Mouse (Mus musculus): ENCODE data around the gene Prkce. TPM values are rescaled to one million over a fixed set of nuclear protein-coding genes. Genes with fewer than 3 reads are reported as not detected.
A peak's percentile ranks its signal among the peaks of the same experiment; 100 is the strongest.

The Prkce gene
- polyA plus RNA-seq, 1 experiment from 2014 or later = 0.77 TPM

- 32% methylated on average over 15 of the region's 15 CpGs for WGBS (ENCODE audit: insufficient replicate concordance)
These were observed 277.2 kb downstream of the Prkce start for GRCm38 (mm10) chr17:86444578-86445419.

GRCm38 (mm10) chr17:86445420-86445720 is 277.8 kb downstream of the Prkce start:
- no peak overlapping the region for H3K9ac ChIP-seq (ENCODE audit: low read depth, low read length)
- H3K9me3 ChIP-seq (replicated peaks; ENCODE audit: control insufficient read depth, low read length) = no peaks in the 10 kb centered on the region
- peaks cover 6% of the 10 kb centered on the region for H3K4me1 ChIP-seq (ENCODE audit: control insufficient read depth, low read depth, low read length)
- no peak overlapping the region for H3K4me3 ChIP-seq (ENCODE audit: low read depth, low read length)
- H3K4me2 ChIP-seq (ENCODE audit: low read depth, low read length) = no peak overlapping the region
- WGBS (ENCODE audit: insufficient replicate concordance) = 72% methylated on average over 3 of the region's 3 CpGs
- no peak overlapping the region for H3K27ac ChIP-seq (ENCODE audit: low read length)
- no peaks in the 10 kb centered on the region for H3K27me3 ChIP-seq (ENCODE audit: control insufficient read depth, insufficient read depth, low read depth, low read length)
- ATAC-seq (ENCODE audit: low read depth) = no peak
- no peaks in the 10 kb centered on the region for H3K36me3 ChIP-seq (ENCODE audit: control insufficient read depth, insufficient read depth)

More at GRCm38 (mm10) chr17:86444578-86445419, 277.2 kb downstream of the Prkce start:
- ATAC-seq (ENCODE audit: low read depth) = peak; percentile 92
- peaks cover 6% of the 10 kb centered on the region for H3K4me1 ChIP-seq (ENCODE audit: control insufficient read depth, low read depth, low read length)
- H3K4me2 ChIP-seq (ENCODE audit: low read depth, low read length) = peak overlapping the region; percentile 4
- H3K27ac ChIP-seq (ENCODE audit: low read length) = peak overlapping the region; percentile 56
- no peak overlapping the region for H3K9ac ChIP-seq (ENCODE audit: low read depth, low read length)
- no peaks in the 10 kb centered on the region for H3K9me3 ChIP-seq (replicated peaks; ENCODE audit: control insufficient read depth, low read length)
- H3K27me3 ChIP-seq (ENCODE audit: control insufficient read depth, insufficient read depth, low read depth, low read length) = no peaks in the 10 kb centered on the region
- H3K36me3 ChIP-seq (ENCODE audit: control insufficient read depth, insufficient read depth) = no peaks in the 10 kb centered on the region
- no peak overlapping the region for H3K4me3 ChIP-seq (ENCODE audit: low read depth, low read length)

GRCm38 (mm10) chr17:86445900-86446299 is 278.3 kb downstream of the Prkce start:
- no peak for ATAC-seq (ENCODE audit: low read depth)
- Histone ChIP-seq H3K36me3 (ENCODE audit: control insufficient read depth, insufficient read depth) (no peaks in the 10 kb centered on the region), H3K27me3 (ENCODE audit: control insufficient read depth, insufficient read depth, low read depth, low read length) (no peaks in the 10 kb centered on the region), H3K9me3 (replicated peaks; ENCODE audit: control insufficient read depth, low read length) (no peaks in the 10 kb centered on the region), H3K4me3 (ENCODE audit: low read depth, low read length) (no peak overlapping the region), H3K9ac (ENCODE audit: low read depth, low read length) (no peak overlapping the region), H3K4me2 (ENCODE audit: low read depth, low read length) (no peak overlapping the region), H3K4me1 (ENCODE audit: control insufficient read depth, low read depth, low read length) (peaks cover 6% of the 10 kb centered on the region), H3K27ac (ENCODE audit: low read length) (no peak overlapping the region)
- 68% methylated on average over 5 of the region's 5 CpGs for WGBS (ENCODE audit: insufficient replicate concordance)

GRCm38 (mm10) chr17:86447101-86447598 is 279.6 kb downstream of the Prkce start:
- Histone ChIP-seq H3K4me2 (ENCODE audit: low read depth, low read length) (no peak overlapping the region), H3K4me3 (ENCODE audit: low read depth, low read length) (no peak overlapping the region), H3K9ac (ENCODE audit: low read depth, low read length) (no peak overlapping the region), H3K4me1 (ENCODE audit: control insufficient read depth, low read depth, low read length) (peaks cover 6% of the 10 kb centered on the region), H3K9me3 (replicated peaks; ENCODE audit: control insufficient read depth, low read length) (no peaks in the 10 kb centered on the region), H3K27me3 (ENCODE audit: control insufficient read depth, insufficient read depth, low read depth, low read length) (no peaks in the 10 kb centered on the region), H3K27ac (ENCODE audit: low read length) (no peak overlapping the region), H3K36me3 (ENCODE audit: control insufficient read depth, insufficient read depth) (no peaks in the 10 kb centered on the region)
- no peak for ATAC-seq (ENCODE audit: low read depth)
- WGBS (ENCODE audit: insufficient replicate concordance) = 42% methylated on average over 4 of the region's 4 CpGs

GRCm38 (mm10) chr17:86452934-86453333 is 285.3 kb downstream of the Prkce start:
- no peak overlapping the region for H3K27ac ChIP-seq (ENCODE audit: low read length)
- no peaks in the 10 kb centered on the region for H3K36me3 ChIP-seq (ENCODE audit: control insufficient read depth, insufficient read depth)
- no peak overlapping the region for H3K4me2 ChIP-seq (ENCODE audit: low read depth, low read length)
- no peaks in the 10 kb centered on the region for H3K4me1 ChIP-seq (ENCODE audit: control insufficient read depth, low read depth, low read length)
- no peaks in the 10 kb centered on the region for H3K9me3 ChIP-seq (replicated peaks; ENCODE audit: control insufficient read depth, low read length)
- 67% methylated on average over 4 of the region's 4 CpGs for WGBS (ENCODE audit: insufficient replicate concordance)
- no peaks in the 10 kb centered on the region for H3K27me3 ChIP-seq (ENCODE audit: control insufficient read depth, insufficient read depth, low read depth, low read length)
- no peak overlapping the region for H3K9ac ChIP-seq (ENCODE audit: low read depth, low read length)
- no peak overlapping the region for H3K4me3 ChIP-seq (ENCODE audit: low read depth, low read length)
- no peak for ATAC-seq (ENCODE audit: low read depth)

GRCm38 (mm10) chr17:86453673-86454350 is 286.2 kb downstream of the Prkce start:
- Histone ChIP-seq H3K27ac (ENCODE audit: low read length) (no peak overlapping the region), H3K27me3 (ENCODE audit: control insufficient read depth, insufficient read depth, low read depth, low read length) (no peaks in the 10 kb centered on the region), H3K9me3 (replicated peaks; ENCODE audit: control insufficient read depth, low read length) (no peaks in the 10 kb centered on the region), H3K9ac (ENCODE audit: low read depth, low read length) (no peak overlapping the region), H3K4me2 (ENCODE audit: low read depth, low read length) (no peak overlapping the region), H3K4me3 (ENCODE audit: low read depth, low read length) (no peak overlapping the region), H3K36me3 (ENCODE audit: control insufficient read depth, insufficient read depth) (no peaks in the 10 kb centered on the region), H3K4me1 (ENCODE audit: control insufficient read depth, low read depth, low read length) (no peaks in the 10 kb centered on the region)
- no peak for ATAC-seq (ENCODE audit: low read depth)
- 68% methylated on average over 14 of the region's 14 CpGs for WGBS (ENCODE audit: insufficient replicate concordance)

- no peak overlapping the region for H3K4me2 ChIP-seq (ENCODE audit: low read depth, low read length)
- no peaks in the 10 kb centered on the region for H3K36me3 ChIP-seq (ENCODE audit: control insufficient read depth, insufficient read depth)
- H3K4me1 ChIP-seq (ENCODE audit: control insufficient read depth, low read depth, low read length) = no peaks in the 10 kb centered on the region
- H3K4me3 ChIP-seq (ENCODE audit: low read depth, low read length) = no peak overlapping the region
- no peak for ATAC-seq (ENCODE audit: low read depth)
- 61% methylated on average over 3 of the region's 3 CpGs for WGBS (ENCODE audit: insufficient replicate concordance)
- no peak overlapping the region for H3K27ac ChIP-seq (ENCODE audit: low read length)
- no peaks in the 10 kb centered on the region for H3K9me3 ChIP-seq (replicated peaks; ENCODE audit: control insufficient read depth, low read length)
- H3K9ac ChIP-seq (ENCODE audit: low read depth, low read length) = no peak overlapping the region
- H3K27me3 ChIP-seq (ENCODE audit: control insufficient read depth, insufficient read depth, low read depth, low read length) = no peaks in the 10 kb centered on the region
These were observed 286.7 kb downstream of the Prkce start for GRCm38 (mm10) chr17:86454351-86454706.

GRCm38 (mm10) chr17:86456512-86456911 is 288.9 kb downstream of the Prkce start:
- H3K27ac ChIP-seq (ENCODE audit: low read length) = no peak overlapping the region
- 64% methylated on average over 6 of the region's 6 CpGs for WGBS (ENCODE audit: insufficient replicate concordance)

GRCm38 (mm10) chr17:86458302-86458980 is 290.9 kb downstream of the Prkce start:
- no peak for ATAC-seq (ENCODE audit: low read depth)
- H3K27ac ChIP-seq (ENCODE audit: low read length) = no peak overlapping the region

More at GRCm38 (mm10) chr17:86456512-86456911, 288.9 kb downstream of the Prkce start:
- H3K36me3 ChIP-seq (ENCODE audit: control insufficient read depth, insufficient read depth) = no peaks in the 10 kb centered on the region
- H3K9me3 ChIP-seq (replicated peaks; ENCODE audit: control insufficient read depth, low read length) = no peaks in the 10 kb centered on the region
- no peaks in the 10 kb centered on the region for H3K27me3 ChIP-seq (ENCODE audit: control insufficient read depth, insufficient read depth, low read depth, low read length)
- no peak overlapping the region for H3K9ac ChIP-seq (ENCODE audit: low read depth, low read length)
- no peak overlapping the region for H3K4me3 ChIP-seq (ENCODE audit: low read depth, low read length)
- ATAC-seq (ENCODE audit: low read depth) = no peak
- no peak overlapping the region for H3K4me2 ChIP-seq (ENCODE audit: low read depth, low read length)
- H3K4me1 ChIP-seq (ENCODE audit: control insufficient read depth, low read depth, low read length) = no peaks in the 10 kb centered on the region

More at GRCm38 (mm10) chr17:86458302-86458980, 290.9 kb downstream of the Prkce start:
- WGBS (ENCODE audit: insufficient replicate concordance) = 64% methylated on average over 11 of the region's 11 CpGs
- Histone ChIP-seq H3K4me1 (ENCODE audit: control insufficient read depth, low read depth, low read length) (no peaks in the 10 kb centered on the region), H3K9me3 (replicated peaks; ENCODE audit: control insufficient read depth, low read length) (no peaks in the 10 kb centered on the region), H3K4me3 (ENCODE audit: low read depth, low read length) (no peak overlapping the region), H3K36me3 (ENCODE audit: control insufficient read depth, insufficient read depth) (no peaks in the 10 kb centered on the region), H3K9ac (ENCODE audit: low read depth, low read length) (no peak overlapping the region), H3K4me2 (ENCODE audit: low read depth, low read length) (no peak overlapping the region), H3K27me3 (ENCODE audit: control insufficient read depth, insufficient read depth, low read depth, low read length) (no peaks in the 10 kb centered on the region)
